Mouse (Mus musculus): ENCODE data around the gene Rabgap1l. TPM values are rescaled to one million over a fixed set of nuclear protein-coding genes. Genes with fewer than 3 reads are reported as not detected.

Rabgap1l gene
- total RNA-seq, 2 experiments from 2014 or later = 22.3 to 30.4 TPM

DNA sequence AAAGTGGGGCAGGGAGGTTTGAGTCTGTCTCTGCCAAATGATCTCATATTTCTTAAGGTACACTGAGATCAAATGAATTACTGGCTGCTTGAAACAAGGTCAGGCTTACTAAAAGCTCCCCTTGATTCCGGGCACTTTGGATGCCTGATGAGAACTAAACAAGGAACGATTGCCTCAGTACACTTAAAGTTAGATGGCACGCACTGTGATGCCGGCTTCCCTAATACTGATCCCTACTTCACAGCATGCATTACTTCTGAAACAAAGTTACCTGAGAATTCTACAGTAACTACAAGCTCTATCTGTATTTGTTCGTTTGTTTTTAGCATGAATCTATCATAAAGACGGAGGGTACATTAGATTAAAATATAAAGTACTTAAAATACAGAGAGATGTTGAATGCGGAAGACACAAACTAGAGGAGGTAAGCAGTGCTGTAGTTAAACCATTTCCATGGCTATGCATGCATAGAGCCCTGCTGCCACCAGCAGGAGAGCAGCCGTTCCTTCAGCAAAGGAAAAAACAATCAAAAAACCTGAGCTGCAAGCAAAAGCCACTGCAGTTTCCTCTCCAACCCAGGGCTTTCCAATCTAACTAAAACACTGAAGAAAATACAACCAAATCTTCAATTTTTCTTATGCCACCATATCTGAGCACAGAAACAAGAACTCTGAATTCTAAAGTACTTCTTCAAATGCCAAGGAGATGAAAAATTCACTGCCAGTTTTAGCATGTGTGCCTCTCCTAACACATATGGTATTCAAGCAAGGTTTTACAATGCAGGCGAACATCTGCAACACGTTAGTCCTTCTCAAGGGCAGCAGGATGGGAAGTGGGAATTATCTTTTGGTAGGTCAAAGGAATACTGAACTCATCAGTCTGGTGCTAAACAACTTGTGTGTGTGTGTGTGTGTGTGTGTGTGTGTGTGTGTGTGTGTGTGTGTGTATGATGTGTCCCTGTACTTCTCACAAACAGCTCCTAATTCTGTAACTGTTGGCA is 415.4 kb downstream of the Rabgap1l start:
- peak; percentile 19 to 53 for DNase-seq

DNA sequence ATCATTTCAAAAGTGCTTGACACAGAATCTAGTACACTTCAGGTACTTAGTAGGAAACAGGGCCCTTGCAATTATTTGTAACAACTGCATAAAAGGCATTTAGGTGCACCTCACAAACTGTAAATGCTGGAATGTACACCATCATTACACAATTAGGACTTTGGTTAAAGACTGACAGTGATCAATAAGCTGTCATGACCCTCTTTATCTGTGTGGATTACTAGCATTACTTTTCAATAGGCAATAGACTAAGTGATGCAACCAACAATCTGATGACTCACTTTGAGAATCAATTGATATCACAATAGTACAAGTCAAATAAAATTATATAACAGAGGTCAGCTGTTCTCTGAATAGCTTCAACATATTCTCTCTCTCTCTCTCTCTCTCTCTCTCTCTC is 418.5 kb downstream of the Rabgap1l start:
- no peak for DNase-seq

DNA sequence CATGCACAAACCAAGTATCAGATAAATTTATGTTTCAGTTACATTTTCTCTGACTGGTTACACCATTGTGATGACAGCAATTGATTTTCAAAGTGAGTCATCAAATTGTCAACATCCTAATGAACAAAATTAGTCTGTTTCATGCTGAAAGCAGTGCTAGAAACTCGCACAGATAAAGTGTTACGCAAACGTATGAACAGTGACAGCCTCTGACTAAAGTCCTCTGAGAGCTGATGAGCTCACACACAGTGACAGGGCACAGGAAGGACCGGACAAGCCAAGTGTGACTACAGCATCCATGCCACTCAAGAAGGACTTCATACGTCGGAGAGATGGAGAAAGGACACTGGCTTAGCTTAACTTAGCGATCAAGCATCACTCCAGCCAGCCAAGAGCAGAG is 419.7 kb downstream of the Rabgap1l start:
- no peak for DNase-seq

DNA sequence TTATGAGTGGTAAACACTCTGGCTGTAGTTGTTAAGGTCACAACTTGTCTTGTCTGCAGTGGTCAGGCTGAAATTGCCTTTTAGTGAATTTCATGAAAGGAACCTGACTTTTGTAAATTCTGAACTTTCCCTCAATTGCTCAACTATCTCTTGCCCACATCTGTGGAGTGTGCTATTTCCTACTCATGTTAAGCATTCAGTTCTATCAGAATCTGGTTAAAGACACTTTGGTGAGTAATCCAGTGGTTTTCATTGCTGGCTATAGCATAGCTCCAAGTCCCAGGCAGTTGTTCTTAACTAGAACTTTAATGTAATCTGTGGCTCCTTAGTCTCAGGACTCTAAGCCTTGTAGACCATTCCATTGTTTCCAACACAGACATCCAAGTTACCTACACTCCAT is 421.3 kb downstream of the Rabgap1l start:
- DNase-seq = no peak

GRCm38 (mm10) chr1:160370552-160370951 is 422.5 kb downstream of the Rabgap1l start:
- DNase-seq = no peak

DNA sequence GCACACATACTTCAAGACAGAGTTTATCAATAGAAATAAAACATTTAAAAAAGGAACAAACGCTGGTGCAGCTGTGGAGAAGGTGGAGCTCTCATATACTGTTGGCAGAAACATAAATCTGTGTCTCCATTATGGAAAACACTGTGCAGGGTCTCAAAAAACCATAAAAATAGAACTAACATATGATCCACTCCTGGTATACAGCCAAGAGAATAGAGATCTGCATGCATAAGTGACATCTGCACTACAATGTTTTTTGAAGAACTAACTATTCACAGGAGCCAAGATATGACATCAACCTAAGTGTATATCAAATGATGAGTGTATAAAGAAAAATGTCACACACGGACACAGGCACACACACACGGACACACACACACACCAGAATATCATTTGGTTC is 426.4 kb downstream of the Rabgap1l start:
- DNase-seq = no peak

DNA sequence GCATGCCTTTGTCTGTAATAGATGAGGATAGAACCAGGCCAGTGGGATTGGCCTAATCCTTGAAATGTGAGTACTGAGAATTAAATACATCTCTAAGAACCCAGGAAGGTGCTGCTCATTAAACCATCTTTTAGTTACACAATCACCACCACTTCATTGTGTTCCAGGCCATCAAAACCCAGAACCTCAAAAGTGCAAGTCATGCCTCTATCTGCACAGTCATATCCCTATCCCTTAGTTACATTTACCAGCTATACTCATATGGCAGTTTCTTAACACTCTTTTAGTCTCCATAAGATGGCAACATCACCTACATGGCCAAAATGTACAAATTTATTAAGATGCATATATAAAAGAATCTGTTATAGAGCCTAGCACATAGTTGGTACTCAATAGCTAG is 435.7 kb downstream of the Rabgap1l start:
- DNase-seq = no peak

GRCm38 (mm10) chr1:160353732-160354455 is 439.1 kb downstream of the Rabgap1l start:
- DNase-seq = no peak

DNA sequence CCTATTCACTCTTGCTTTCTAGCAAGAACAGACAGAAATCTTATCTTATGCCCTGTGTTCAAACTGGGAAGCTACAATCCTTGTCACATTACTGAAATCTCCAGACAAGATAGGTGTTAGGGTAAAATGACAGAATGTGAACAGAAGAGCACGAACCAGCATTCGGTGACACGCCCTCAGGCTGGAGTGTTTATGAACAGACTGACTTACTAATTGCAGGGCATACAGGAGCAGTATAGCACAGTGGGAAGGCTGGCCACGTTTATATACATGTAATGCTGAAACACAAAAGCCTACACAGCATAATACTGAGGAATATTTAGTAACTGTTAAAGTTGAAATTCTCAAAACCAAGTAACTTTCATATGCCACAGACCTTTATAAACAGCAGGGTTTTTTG is 440.7 kb downstream of the Rabgap1l start:
- no peak for DNase-seq

GRCm38 (mm10) chr1:160351880-160352234 is 441.2 kb downstream of the Rabgap1l start:
- peak; percentile 46 to 53 for DNase-seq

DNA sequence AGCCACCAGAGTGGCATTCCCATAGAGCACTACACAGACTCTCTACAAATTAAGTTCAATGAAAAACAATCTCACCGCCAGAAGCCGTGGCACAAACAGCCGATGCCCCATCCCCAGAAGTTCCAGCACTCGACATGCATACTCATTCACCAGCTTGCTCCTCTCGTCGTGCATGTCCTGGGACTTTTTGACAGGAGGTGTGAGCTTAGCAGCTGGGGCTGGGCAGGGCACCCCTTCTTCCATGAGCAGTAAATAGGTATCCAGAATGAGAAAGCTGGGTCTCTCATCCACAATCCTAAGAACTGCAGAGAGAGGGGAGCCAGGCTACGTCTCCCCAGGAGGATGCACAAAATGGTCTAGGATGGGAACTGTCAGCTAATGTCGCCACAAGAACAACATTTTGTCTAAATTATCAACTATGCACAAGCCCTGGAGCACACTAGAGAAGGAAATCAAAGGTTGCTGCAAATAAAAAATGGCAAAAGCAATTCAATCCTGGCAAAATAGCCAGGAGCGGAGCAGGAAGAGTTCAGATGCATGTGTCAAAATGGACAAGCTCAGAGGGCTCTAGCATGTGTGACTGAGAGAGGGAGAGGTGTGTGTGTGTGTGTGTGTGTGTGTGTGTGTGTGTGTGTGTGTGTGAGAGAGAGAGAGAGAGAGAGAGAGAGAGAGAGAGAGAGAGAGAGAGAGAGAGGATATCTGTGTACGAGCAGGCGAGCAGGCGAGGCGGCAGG is 441.7 kb downstream of the Rabgap1l start:
- DNase-seq = no peak

DNA sequence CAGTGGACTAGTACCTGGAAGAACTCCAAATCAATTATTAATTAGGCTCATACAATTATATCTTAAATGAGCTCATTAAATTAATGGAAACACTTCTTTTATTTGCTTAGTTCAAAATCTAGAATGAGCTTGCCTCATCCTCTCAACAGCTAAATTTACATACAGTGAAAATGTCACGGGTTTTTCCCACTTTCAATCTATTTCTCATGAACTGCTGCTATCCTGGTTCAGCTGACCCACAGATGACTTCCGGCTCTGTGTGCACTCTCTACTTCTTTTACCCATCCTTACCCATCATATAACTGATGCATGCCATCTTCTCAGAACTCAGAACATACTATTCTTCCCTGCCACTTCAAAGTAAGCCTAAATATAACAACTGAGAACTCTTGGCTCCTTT is 452.4 kb downstream of the Rabgap1l start:
- no peak for DNase-seq

GRCm38 (mm10) chr1:160339374-160339773 is 453.6 kb downstream of the Rabgap1l start:
- no peak for DNase-seq

DNA sequence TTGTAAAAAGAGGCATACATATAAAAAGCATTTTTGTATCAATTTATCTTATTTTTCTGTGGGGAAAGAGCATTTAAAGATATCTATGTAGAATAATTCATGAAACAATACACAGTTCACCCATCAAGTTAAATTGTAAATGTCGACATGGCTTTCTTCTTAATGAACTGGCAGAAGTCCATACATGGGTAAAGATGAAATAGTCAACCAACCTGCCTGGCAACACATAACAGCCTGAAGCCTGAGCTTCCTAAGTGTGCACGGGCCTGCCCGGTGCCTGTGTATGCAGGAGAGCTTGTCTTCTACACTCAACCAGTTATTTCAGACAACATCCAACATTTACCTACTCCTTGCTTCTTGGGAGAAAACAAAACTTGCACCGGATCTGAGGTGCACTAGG is 458.2 kb downstream of the Rabgap1l start:
- DNase-seq = no peak

GRCm38 (mm10) chr1:160330828-160331227 is 462.2 kb downstream of the Rabgap1l start:
- DNase-seq = no peak

DNA sequence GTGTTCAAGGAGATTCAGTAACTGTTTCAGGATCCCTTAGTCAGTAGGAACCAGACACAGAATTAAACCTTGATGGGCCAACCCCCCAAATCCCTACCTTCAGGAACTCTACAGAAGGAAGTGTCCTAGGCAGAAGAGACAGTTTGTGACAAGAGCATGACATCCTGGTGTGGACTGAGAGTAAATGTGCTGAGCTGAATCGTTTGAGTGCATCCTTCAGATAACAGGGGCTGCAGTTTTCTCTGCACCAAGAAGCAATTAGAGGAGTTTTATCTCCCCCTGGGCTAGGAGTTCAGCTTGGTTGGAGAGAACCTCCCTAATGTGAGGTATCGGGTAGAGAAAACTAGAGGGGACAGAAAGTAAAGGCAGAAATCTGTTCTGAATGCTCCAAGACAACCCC is 462.8 kb downstream of the Rabgap1l start:
- no peak for DNase-seq

- DNase-seq = no peak
These were observed 463.2 kb downstream of the Rabgap1l start for GRCm38 (mm10) chr1:160329788-160330187.

GRCm38 (mm10) chr1:160327531-160327930 is 465.5 kb downstream of the Rabgap1l start:
- DNase-seq = no peak

- DNase-seq = no peak
These were observed 467.5 kb downstream of the Rabgap1l start for GRCm38 (mm10) chr1:160325542-160325941.

DNA sequence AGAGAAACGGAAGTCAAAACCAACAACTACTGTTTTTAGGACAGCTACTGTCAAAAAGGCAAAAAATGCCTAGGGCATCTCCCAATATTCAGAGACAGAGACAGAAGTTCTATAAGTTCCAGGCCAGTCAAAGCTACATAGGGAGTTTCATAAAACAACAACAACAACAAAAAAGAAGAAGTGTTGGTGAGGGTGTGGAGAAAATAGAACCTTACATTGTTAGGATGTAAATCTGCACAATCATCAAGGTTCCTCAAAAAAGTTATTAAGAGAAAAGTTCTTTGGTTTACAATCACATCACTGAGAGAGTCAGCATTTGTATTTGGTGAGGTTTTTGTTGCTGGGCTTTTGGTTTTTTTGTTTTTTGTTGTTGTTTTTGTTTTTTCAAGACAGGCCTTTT is 472.3 kb downstream of the Rabgap1l start:
- DNase-seq = no peak

DNA sequence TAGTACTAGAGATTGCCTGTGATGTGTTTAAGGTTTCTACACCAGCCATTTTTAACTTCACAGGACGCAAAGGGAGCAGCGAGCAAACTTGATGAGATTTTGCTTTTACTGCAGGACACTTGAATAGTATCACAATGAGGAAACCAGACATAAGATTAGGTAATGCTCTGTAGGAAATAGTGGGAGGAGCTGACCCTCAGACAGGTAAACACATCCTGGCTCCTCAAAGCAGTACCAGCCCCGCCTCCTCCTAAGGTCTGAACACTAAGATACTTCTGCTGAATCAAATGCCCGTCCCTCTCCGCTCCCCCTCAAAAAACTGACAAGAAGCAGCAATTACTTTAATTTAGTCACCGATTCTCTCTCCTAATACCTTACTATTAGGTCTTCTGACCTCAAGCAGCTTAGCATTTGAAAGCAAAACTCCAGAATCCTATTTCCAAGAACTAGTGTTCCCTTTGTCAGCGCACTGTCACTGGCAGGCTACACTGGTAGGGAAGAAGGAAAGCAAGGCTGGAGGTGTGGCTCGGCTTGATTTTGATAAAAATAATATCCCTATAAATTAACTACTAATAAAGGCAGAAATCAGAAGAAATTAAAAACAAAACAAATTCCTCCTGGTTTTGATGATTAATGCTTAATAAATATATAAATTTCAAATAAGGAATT is 474.8 kb downstream of the Rabgap1l start:
- no peak for DNase-seq

GRCm38 (mm10) chr1:160316239-160316638 is 476.8 kb downstream of the Rabgap1l start:
- DNase-seq = no peak
